Mouse (Mus musculus): Measurements from ENCODE around the gene Hnrnpul1. TPM values are rescaled to one million over a fixed set of nuclear protein-coding genes. Genes with fewer than 3 reads are reported as not detected.

Gene Hnrnpul1
- polyA plus RNA-seq, 1 experiment from 2014 or later: 59.2 TPM

DNA sequence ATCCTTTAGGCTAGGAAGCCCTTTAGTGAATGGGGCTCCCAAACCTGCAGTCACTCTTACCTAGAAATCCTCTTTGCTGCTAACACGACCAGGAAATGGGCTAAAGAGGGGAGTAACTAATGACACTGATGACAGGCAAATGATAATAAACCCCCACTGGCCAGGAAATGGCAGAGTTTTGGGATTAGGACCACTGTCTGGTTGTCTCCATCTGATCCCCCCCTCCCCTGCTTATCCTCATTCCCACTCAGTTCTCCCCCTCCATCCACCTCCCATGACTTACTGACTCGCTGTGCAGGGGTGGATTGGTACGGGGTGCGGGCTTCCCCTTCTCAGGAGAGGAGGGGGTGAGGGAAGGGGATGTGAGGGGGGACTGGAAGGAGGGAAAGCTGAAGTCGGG, 64.5 kb downstream of the Hnrnpul1 start:
- DNase-seq (ENCODE audit: extremely low spot score, low spot score): no peak
- peak overlapping the region; percentile 64 for H3K4me3 ChIP-seq
- H3K27me3 ChIP-seq (ENCODE audit: poor library complexity, severe bottlenecking): peaks cover 70% of the 10 kb centered on the region
- no peaks in the 10 kb centered on the region for H3K36me3 ChIP-seq (replicated peaks)
- 37% methylated on average over 5 of the region's 5 CpGs for WGBS
- H3K27ac ChIP-seq: no peak overlapping the region
- peaks cover 49% of the 10 kb centered on the region for H3K4me1 ChIP-seq
- peaks cover 4% of the 10 kb centered on the region; the same call in 1 of the 2 replicates for H3K9me3 ChIP-seq

GRCm38 (mm10) chr7:25689603-25690021, 64.9 kb downstream of the Hnrnpul1 start:
- 16% methylated on average over 12 of the region's 12 CpGs for whole genome bisulfite sequencing
- H3K27ac ChIP-seq: no peak overlapping the region
- peaks cover 75% of the 10 kb centered on the region for H3K27me3 ChIP-seq (ENCODE audit: poor library complexity, severe bottlenecking)
- peaks cover 49% of the 10 kb centered on the region for H3K4me1 ChIP-seq
- peaks cover 4% of the 10 kb centered on the region; the same call in 1 of the 2 replicates for H3K9me3 ChIP-seq
- H3K4me3 ChIP-seq: peak overlapping the region; percentile 64
- DNase-seq (ENCODE audit: extremely low spot score, low spot score): no peak
- no peaks in the 10 kb centered on the region for H3K36me3 ChIP-seq (replicated peaks)

DNA sequence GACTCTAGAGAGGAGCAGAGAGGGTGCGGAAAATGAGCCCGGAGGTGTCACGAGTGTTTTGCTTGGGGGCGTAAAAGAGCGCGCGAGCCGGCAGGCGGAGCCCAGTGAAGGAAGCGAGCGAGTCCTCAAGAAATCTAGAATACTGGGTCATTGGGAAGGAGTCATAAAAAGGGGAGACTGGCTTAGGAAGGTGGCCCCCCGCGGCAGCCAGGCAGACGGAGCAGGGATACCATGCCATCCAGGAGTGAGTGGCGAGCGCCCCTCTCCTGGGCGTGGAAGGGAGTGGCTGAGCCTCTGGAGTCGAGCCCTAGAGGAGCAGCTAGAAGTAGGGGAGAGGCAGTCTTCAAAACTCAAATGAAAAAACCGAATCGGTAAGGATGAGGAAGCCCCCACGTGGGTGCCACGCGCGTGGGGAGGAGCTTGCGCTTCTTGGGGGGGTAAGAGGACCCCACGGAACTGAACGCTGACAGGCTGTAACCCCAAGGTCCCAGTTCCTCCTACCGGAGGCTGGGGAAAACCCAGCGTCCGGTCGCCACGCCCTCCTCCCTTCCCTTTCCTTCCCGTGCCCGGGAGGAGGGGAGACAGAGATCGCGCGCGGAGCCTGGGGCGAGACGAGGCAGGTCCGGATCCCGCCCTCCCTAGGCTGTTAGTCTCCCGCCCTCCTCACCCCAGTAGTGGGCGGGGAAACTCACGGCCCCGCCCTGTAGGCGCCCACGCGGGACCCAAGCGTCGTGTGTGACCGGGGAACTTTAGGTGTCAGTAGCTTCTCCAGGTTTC, 65.6 kb downstream of the Hnrnpul1 start:
- Histone ChIP-seq H3K4me1 (peaks cover 47% of the 10 kb centered on the region), H3K36me3 (replicated peaks) (no peaks in the 10 kb centered on the region; the same call in 1 of the 2 replicates), H3K9me3 (peaks cover 4% of the 10 kb centered on the region; the same call in 1 of the 2 replicates), H3K27ac (peak overlapping the region; percentile 58), H3K27me3 (ENCODE audit: poor library complexity, severe bottlenecking) (peaks cover 76% of the 10 kb centered on the region), H3K4me3 (peak overlapping the region; percentile 64)
- WGBS: 2% methylated on average over 50 of the region's 52 CpGs
- peak; percentile 38 for DNase-seq (ENCODE audit: extremely low spot score, low spot score)

DNA sequence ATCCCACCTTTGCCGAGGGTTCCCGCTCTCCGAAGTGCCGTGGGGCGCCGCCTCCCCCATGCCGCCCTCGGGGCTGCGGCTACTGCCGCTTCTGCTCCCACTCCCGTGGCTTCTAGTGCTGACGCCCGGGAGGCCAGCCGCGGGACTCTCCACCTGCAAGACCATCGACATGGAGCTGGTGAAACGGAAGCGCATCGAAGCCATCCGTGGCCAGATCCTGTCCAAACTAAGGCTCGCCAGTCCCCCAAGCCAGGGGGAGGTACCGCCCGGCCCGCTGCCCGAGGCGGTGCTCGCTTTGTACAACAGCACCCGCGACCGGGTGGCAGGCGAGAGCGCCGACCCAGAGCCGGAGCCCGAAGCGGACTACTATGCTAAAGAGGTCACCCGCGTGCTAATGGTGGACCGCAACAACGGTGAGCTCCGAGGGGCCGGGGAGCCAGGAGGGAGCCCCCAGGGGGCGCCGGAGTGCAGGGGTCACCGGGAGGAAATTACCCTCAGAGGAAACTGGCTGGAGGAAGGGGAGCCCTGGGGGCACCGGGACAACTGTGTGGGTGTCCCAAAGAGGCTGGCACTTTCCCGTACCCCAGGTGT, 66.7 kb downstream of the Hnrnpul1 start:
- DNase-seq (ENCODE audit: extremely low spot score, low spot score): peak; percentile 36
- Histone ChIP-seq H3K27ac (peak overlapping the region; percentile 74), H3K4me1 (peaks cover 52% of the 10 kb centered on the region), H3K9me3 (peaks cover 3% of the 10 kb centered on the region; the same call in 1 of the 2 replicates), H3K36me3 (replicated peaks) (peaks cover 4% of the 10 kb centered on the region), H3K4me3 (peak overlapping the region; percentile 64), H3K27me3 (ENCODE audit: poor library complexity, severe bottlenecking) (peaks cover 76% of the 10 kb centered on the region)
- WGBS: under 1% methylated on average over 47 of the region's 47 CpGs

DNA sequence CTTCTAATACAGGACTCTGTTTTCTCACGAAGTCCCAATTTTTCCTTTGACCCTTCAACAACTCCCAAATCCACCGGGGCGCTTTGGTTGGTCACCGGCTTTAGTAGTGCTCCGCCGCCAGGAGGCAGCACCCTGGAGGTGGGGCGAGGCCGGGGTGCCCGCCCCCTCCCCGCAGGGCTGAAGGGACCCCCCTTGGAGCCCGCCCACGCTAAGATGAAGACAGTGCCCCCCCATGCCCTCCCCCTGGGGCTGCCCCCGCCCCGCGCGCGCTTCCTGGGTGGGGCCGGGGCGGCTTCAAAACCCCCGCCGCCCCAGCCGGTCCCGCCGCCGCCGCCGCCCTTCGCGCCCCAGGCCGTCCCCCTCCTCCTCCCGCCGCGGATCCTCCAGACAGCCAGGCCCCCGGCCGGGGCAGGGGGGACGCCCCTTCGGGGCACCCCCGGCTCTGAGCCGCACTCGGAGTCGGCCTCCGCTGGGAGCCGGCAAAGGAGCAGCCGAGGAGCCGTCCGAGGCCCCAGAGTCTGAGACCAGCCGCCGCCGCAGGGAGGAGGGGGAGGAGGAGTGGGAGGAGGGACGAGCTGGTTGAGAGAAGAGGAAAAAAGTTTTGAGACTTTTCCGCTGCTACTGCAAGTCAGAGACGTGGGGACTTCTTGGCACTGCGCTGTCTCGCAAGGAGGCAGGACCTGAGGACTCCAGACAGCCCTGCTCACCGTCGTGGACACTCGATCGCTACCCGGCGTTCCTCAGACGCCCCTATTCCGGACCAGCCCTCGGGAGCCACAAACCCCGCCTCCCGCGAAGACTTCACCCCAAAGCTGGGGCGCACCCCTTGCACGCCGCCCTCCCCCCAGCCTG, 67.7 kb downstream of the Hnrnpul1 start, which contains the start of gene Tgfb1:
TSS of gene Tgfb1 (plus strand) at position 323 of the 852 bp plus-strand sequence.
- peaks cover 74% of the 10 kb centered on the region for H3K27me3 ChIP-seq (ENCODE audit: poor library complexity, severe bottlenecking)
- no peaks in the 10 kb centered on the region for H3K9me3 ChIP-seq
- WGBS: under 1% methylated on average over 63 of the region's 69 CpGs
- peak within 1 kb of the TSS; percentile 74 for H3K27ac ChIP-seq
- peaks cover 4% of the 10 kb centered on the region for H3K36me3 ChIP-seq (replicated peaks)
- H3K4me3 ChIP-seq: peak within 1 kb of the TSS; percentile 64
- peaks cover 55% of the 10 kb centered on the region for H3K4me1 ChIP-seq
- DNase-seq (ENCODE audit: extremely low spot score, low spot score): peak; percentile 70

GRCm38 (mm10) chr7:25685926-25686470, 68.6 kb downstream of the Hnrnpul1 start:
- Histone ChIP-seq H3K27me3 (ENCODE audit: poor library complexity, severe bottlenecking) (peaks cover 65% of the 10 kb centered on the region), H3K4me3 (peak overlapping the region; percentile 64; the same call in 1 of the 2 replicates), H3K9me3 (no peaks in the 10 kb centered on the region), H3K36me3 (replicated peaks) (peaks cover 4% of the 10 kb centered on the region), H3K27ac (no peak overlapping the region), H3K4me1 (peaks cover 64% of the 10 kb centered on the region)
- DNase-seq (ENCODE audit: extremely low spot score, low spot score): no peak
- 72% methylated on average over 21 of the region's 21 CpGs for WGBS

DNA sequence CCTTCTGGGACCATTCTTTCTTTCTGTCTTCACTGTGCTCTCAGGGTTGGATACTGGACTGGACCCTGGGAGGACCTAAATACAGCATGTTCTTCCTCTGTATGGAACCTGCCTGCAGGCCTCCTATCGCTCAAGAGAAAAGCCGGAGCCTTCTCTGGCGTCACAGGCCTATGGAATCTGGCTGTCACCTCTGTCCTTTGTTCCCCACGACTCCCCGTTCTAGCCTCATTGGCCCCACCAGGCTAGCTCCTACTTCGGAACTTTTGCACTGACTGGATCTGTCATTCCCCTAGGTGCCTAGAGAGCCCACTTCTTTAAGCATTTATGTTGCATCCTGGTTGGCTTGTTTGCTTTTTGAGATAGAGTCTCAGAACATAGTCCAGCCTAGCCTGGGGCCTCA, 69.9 kb downstream of the Hnrnpul1 start:
- no peaks in the 10 kb centered on the region for H3K9me3 ChIP-seq
- H3K4me1 ChIP-seq: peaks cover 69% of the 10 kb centered on the region
- no peak overlapping the region for H3K27ac ChIP-seq
- peaks cover 53% of the 10 kb centered on the region for H3K27me3 ChIP-seq (ENCODE audit: poor library complexity, severe bottlenecking)
- peaks cover 4% of the 10 kb centered on the region for H3K36me3 ChIP-seq (replicated peaks)
- H3K4me3 ChIP-seq: no peak overlapping the region
- no peak for DNase-seq (ENCODE audit: extremely low spot score, low spot score)
- WGBS: 85% methylated on average over 6 of the region's 6 CpGs

- Histone ChIP-seq H3K27ac (no peak overlapping the region; the same call in 1 of the 2 replicates), H3K9me3 (no peaks in the 10 kb centered on the region), H3K27me3 (ENCODE audit: poor library complexity, severe bottlenecking) (peaks cover 53% of the 10 kb centered on the region), H3K4me1 (peaks cover 59% of the 10 kb centered on the region), H3K4me3 (no peak overlapping the region; the same call in 1 of the 2 replicates), H3K36me3 (replicated peaks) (peaks cover 4% of the 10 kb centered on the region)
- DNase-seq (ENCODE audit: extremely low spot score, low spot score): no peak
- 78% methylated on average over 7 of the region's 7 CpGs for whole genome bisulfite sequencing
These were observed 70.9 kb downstream of the Hnrnpul1 start for GRCm38 (mm10) chr7:25683474-25684180.

DNA sequence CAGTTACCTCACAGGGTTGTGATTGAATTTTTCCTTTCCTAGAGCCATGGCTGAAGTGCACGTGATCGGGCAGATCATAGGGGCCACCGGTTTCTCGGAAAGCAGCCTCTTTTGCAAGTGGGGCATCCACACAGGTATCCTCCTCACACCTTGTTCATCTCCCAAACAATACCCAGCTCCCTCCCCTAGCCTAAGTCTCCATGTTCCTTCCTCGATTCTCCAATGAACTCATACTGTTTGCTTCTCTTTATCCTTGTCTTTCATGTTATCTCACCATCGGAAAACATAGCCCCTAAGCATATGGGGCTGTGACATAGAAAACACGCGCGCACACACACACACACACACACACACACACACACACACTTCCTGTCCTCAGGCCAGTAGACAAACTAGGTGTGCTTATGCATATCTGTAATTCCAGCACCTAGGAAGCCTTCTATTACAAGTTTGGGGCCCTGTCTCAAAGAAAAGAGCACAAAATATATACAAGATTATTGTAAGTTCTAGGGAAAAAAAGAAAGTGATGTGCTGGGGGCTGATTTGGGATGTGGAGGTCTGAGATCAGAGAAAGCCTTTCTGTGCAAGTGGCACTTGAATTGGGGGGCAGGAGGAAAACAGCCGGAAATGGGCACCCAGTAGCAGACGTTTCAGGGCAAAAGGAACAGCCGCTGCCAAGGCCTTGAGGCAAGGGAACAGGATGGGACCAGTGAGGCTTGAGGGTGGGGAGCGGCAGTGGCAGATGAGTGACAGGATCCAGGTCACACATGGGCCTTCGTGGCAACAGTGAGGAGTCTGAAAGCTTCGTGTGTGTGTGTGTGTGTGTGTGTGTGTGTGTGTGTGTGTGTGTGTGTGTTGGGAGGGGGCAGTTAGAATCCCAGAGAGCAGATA, 73.0 kb downstream of the Hnrnpul1 start:
- no peak for DNase-seq (ENCODE audit: extremely low spot score, low spot score)
- H3K27me3 ChIP-seq (ENCODE audit: poor library complexity, severe bottlenecking): peaks cover 43% of the 10 kb centered on the region
- no peaks in the 10 kb centered on the region for H3K9me3 ChIP-seq
- peak overlapping the region; percentile 71 for H3K4me3 ChIP-seq
- WGBS: 65% methylated on average over 15 of the region's 15 CpGs
- H3K27ac ChIP-seq: 0 out of 2 replicates have a peak overlapping the region, but pooled peaks have one; percentile 96
- peaks cover 38% of the 10 kb centered on the region for H3K4me1 ChIP-seq
- peaks cover 4% of the 10 kb centered on the region for H3K36me3 ChIP-seq (replicated peaks)

DNA sequence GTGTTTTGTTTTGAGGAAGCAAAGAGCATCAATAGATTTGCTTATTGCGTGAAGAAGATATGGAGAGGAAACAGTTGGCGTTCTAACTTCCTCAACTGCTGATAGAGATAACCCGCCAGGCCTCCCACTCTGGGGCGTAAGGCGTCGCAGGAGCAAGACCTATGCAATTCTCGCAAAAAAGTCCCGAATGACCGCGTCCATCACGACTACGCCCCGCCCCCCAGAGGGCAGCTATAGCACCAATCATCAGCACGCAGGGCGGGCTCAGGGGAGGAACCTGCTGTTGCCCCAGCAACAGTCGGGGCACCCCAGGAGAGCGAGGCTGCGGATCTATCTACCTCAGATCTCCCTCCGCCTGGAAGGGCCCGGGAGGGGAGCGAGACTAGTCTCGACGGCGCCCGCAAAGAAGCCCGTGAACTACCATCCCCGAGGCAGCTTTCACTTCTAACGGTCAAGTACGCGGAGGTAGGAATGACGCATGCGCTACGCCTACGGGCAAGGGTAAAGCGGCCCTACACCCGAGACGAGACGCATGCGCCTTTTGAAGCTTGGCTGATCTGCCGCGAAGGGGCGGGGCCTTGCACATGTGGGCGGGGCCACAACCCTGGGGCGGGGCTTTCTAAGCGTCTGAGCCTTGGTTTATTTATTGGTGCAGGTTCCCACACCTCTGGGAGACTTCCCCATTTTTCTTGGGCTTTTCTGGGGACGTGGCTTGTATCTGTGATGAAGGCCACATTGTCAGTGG, 73.9 kb downstream of the Hnrnpul1 start, which contains the start of gene B9d2:
TSS of gene B9d2 (plus strand) at position 267 of the 745 bp plus-strand sequence.
- peak; percentile 94 for DNase-seq (ENCODE audit: extremely low spot score, low spot score)
- peaks cover 4% of the 10 kb centered on the region for H3K36me3 ChIP-seq (replicated peaks)
- H3K4me1 ChIP-seq: peaks cover 29% of the 10 kb centered on the region
- H3K9me3 ChIP-seq: no peaks in the 10 kb centered on the region
- peaks cover 43% of the 10 kb centered on the region for H3K27me3 ChIP-seq (ENCODE audit: poor library complexity, severe bottlenecking)
- peak within 1 kb of the TSS; percentile 96 for H3K27ac ChIP-seq
- under 1% methylated on average over 46 of the region's 46 CpGs for WGBS
- peak within 1 kb of the TSS; percentile 71 for H3K4me3 ChIP-seq
